Mouse (Mus musculus) lung, adult 2 months (tissue): ENCODE results near the gene Rps6ka6. TPM values are rescaled to one million over a fixed set of nuclear protein-coding genes. Genes with fewer than 3 reads are reported as not detected.

Experiments
- DNase-seq: peaks from one replicate; pipeline ENCODE4 v3.0.0; 2022
- H3K4me1 ChIP-seq: fragments of 200-500 bp; 2 replicates; pipeline ENCODE4 v1.6.1; 2011; ENCODE audit warnings: low read length; ENCODE audit not compliant: control insufficient read depth, insufficient read depth
- H3K4me3 ChIP-seq: fragments of 200-500 bp; replicated peaks from 2 replicates; pipeline ENCODE3; 2011; ENCODE audit warnings: low read depth, mild to moderate bottlenecking, control low read depth, low read length; ENCODE audit errors: extremely low read depth
- CTCF ChIP-seq: fragments of 200-500 bp; IDR thresholded peaks from 2 replicates; pipeline ENCODE4 v1.5.1; 2011; ENCODE audit warnings: mild to moderate bottlenecking, low read length, control low read depth; ENCODE audit not compliant: insufficient read depth
- POLR2A ChIP-seq: fragments of 200-500 bp; IDR thresholded peaks from 2 replicates; pipeline ENCODE4 v1.6.1; 2011; ENCODE audit warnings: low read depth, mild to moderate bottlenecking, control low read depth, low read length, borderline replicate concordance; ENCODE audit errors: extremely low read depth
- WGBS: fragments of 180-500 bp; shearing (Covaris S2); methylation state at CpG from one replicate; pipeline ENCODE4 v1.1.7; 2018; 5-methylcytosine and 5-hydroxymethylcytosine counted together
- polyA plus RNA-seq: library from polyadenylated mRNA; depleted of rRNA; stranded (reverse); fragments of >200 nt; gene quantifications from 2 replicates; pipeline ENCODE4 v1.2.3, GENCODE M21; 2012; rRNA removed

Rps6ka6 gene
- polyA plus RNA-seq, 1 experiment, result 0.45 TPM

GRCm38 (mm10) chrX:111404816-111405215 lies 132.9 kb downstream of the Rps6ka6 start:
- 75% methylated on average over 2 of the region's 2 CpGs for WGBS
- TF ChIP-seq CTCF (no peak), POLR2A (no peak)
- H3K4me1 ChIP-seq, result no peaks in the 10 kb centered on the region
- H3K4me3 ChIP-seq, result no peak overlapping the region
- no peak for DNase-seq

- Histone ChIP-seq H3K4me1 (no peaks in the 10 kb centered on the region), H3K4me3 (no peak overlapping the region)
- WGBS, result 84% methylated on average over 5 of the region's 5 CpGs
- TF ChIP-seq CTCF, result no peak
- no peak for TF ChIP-seq POLR2A
- DNase-seq, result no peak
These were observed 160.7 kb downstream of the Rps6ka6 start for GRCm38 (mm10) chrX:111377020-111377419.

DNA sequence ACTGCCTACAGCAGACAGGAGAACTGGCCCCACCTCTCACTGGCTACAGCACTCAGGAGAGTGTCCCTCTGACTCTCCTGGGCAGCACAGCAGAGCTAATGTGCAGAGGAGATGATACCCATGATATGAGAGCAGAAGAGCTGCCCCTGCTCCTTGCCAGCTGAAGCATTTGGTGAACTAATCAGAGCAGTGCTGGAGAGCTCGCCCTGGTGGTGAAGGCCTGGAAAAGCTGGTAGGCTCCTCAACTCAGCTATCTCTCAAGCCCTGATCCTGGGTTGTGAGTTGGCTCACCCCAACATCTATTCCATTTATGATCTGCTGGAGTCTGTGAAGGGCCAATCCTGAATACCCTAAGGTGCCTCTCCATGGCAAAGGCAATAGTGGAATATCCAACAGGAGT lies 163.6 kb downstream of the Rps6ka6 start:
- DNase-seq, result no peak
- no peaks in the 10 kb centered on the region for H3K4me1 ChIP-seq
- TF ChIP-seq POLR2A, result no peak
- TF ChIP-seq CTCF, result no peak
- 41% methylated on average over 1 of the region's 1 CpGs for WGBS
- H3K4me3 ChIP-seq, result no peak overlapping the region

Other genes with a start within 250 kb of the Rps6ka6 start
- gene Hdx, start 159.1 kb upstream of the Rps6ka6 start, polyA plus RNA-seq, result 0.28 and 0.58 TPM in 2 replicates